Mouse (Mus musculus) neural tube, embryonic 15.5 days (tissue): ENCODE measurements around the gene Slc22a2. TPM values are rescaled to one million over a fixed set of nuclear protein-coding genes. Genes with fewer than 3 reads are reported as not detected.
"Not testable (repeated sequence)": the region's sequence is repeated elsewhere in the genome, so short reads cannot be mapped to it uniquely, and the experiment has no call there.

Source experiments
- ATAC-seq: fragments of 200-750 bp; cut with Nextera tagmentation; 2 replicates; pipeline ENCODE4 v1.8.0; 2017; ENCODE audit warnings: mild to moderate bottlenecking, moderate TSS enrichment, moderate library complexity; ENCODE audit not compliant: low FRiP score
- H3K27ac ChIP-seq: fragments of 300-500 bp; sonication (generic); replicated peaks from 2 replicates; pipeline ENCODE4 v1.5.1; 2015; ENCODE audit warnings: mild to moderate bottlenecking, inconsistent platforms
- H3K27me3 ChIP-seq: fragments of 300-500 bp; sonication (generic); replicated peaks from 2 replicates; pipeline ENCODE4 v1.6.1; 2015; ENCODE audit warnings: inconsistent platforms
- H3K36me3 ChIP-seq: fragments of 300-500 bp; sonication (generic); 2 replicates; pipeline ENCODE4 v1.6.1; 2015; ENCODE audit warnings: inconsistent platforms
- H3K4me1 ChIP-seq: fragments of 300-500 bp; sonication (generic); 2 replicates; pipeline ENCODE4 v1.6.1; 2015; ENCODE audit warnings: inconsistent platforms
- H3K4me2 ChIP-seq: fragments of 300-500 bp; sonication (generic); 2 replicates; pipeline ENCODE4 v1.6.1; 2015; ENCODE audit warnings: inconsistent platforms, mild to moderate bottlenecking, moderate library complexity
- H3K4me3 ChIP-seq: fragments of 300-500 bp; sonication (generic); replicated peaks from 2 replicates; pipeline ENCODE4 v1.5.1; 2015; ENCODE audit warnings: mild to moderate bottlenecking, inconsistent platforms
- H3K9ac ChIP-seq: fragments of 300-500 bp; sonication (generic); replicated peaks from 2 replicates; pipeline ENCODE4 v1.6.1; 2015; ENCODE audit warnings: mild to moderate bottlenecking, inconsistent platforms
- H3K9me3 ChIP-seq: fragments of 300-500 bp; sonication (generic); replicated peaks from 2 replicates; pipeline ENCODE4 v1.6.1; 2016; ENCODE audit warnings: inconsistent platforms
- WGBS: fragments of 180-500 bp; shearing (Covaris S2); methylation state at CpG from one replicate; pipeline ENCODE4 v1.1.7; 2015; ENCODE audit warnings: mixed read lengths; 5-methylcytosine and 5-hydroxymethylcytosine counted together
- polyA plus RNA-seq: library from polyadenylated mRNA; unstranded; fragments of >200 nt; fragmentation: Nextera tagmentation; extraction: Ambion mirVana; gene quantifications from 2 replicates; pipeline ENCODE4 v1.2.1, GENCODE M21; 2015

Slc22a2 gene
- 0.23 and 0.24 TPM in 2 replicates for polyA plus RNA-seq

GRCm38 (mm10) chr17:12583991-12584390 is at the start of gene Slc22a2:
Gene Slc22a2, plus strand, starts transcription at chr17:12584132.
- Histone ChIP-seq H3K36me3 (no peaks in the 10 kb centered on the region), H3K4me1 (peaks cover 4% of the 10 kb centered on the region), H3K4me2 (no peak within 1 kb of the TSS), H3K4me3 (no peak within 1 kb of the TSS), H3K27ac (no peak within 1 kb of the TSS), H3K27me3 (no peaks in the 10 kb centered on the region), H3K9me3 (no peaks in the 10 kb centered on the region), H3K9ac (no peak within 1 kb of the TSS)
- 80% methylated on average over 10 of the region's 10 CpGs for WGBS
- ATAC-seq, result no peak

DNA sequence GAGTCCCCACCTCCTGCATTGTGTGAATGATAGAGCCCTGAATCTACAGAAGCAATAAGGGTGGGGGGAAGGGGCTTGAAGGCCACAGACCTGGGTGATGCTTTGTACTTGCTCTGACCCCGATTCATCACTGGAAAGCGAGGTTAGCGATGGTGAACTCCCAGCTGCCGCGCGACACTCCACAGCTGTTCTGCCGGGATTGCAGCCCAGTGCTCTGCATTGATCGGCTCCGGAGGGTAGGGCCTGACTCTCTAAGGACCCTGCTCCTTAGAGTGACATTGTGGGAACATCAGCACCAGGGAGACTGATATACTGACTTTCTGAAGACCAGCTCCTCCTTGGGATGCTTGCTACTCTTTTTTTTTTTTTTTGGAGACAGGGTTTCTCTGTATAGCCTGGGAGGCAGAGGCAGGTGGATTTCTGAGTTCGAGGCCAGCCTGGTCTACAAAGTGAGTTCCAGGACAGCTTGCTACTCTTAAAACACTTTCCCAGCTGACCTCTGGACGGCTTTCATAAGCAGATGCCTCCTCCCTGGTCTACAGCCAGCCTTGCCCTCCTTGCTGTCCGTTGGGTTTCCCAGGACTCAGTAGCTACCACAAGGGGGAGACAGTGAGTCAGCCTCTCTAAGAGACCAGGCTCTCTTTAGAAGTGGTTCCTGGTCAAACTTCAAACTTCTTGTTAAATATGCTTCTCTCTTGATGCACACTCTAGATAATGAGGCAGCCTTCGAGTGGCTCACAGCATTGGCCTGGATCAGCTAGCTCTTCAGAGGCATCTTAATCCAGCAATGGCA is 49.4 kb upstream of the Slc22a2 start:
- Histone ChIP-seq H3K27ac (no peak overlapping the region), H3K9ac (no peak overlapping the region), H3K27me3 (no peaks in the 10 kb centered on the region), H3K9me3 (no peaks in the 10 kb centered on the region), H3K36me3 (no peaks in the 10 kb centered on the region), H3K4me3 (no peak overlapping the region), H3K4me2 (no peak overlapping the region), H3K4me1 (no peaks in the 10 kb centered on the region)
- WGBS, result 66% methylated on average over 13 of the region's 13 CpGs
- ATAC-seq, result no peak

DNA sequence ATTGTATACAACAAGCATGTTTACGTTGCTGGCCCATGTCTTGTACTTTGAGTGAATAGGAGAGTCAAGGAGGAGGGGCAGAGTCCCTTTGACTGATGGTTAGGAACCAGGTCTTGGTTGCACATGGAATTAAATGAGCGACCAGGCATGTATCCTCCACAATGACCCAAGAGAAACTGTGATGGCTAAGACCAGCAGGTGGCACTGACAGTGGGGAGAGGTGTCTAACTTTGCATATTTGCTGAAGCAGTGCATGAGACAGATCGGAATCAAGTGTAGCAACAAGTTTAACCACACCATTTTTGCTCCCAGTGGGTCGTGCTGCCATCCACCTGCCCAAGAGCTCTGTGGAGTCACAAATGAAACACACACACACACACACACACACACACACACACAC is 21.7 kb upstream of the Slc22a2 start:
- ATAC-seq, result no peak
- Histone ChIP-seq H3K9me3 (no peaks in the 10 kb centered on the region), H3K4me1 (no peaks in the 10 kb centered on the region), H3K36me3 (no peaks in the 10 kb centered on the region), H3K27ac (no peak overlapping the region), H3K9ac (no peak overlapping the region), H3K4me3 (no peak overlapping the region), H3K27me3 (no peaks in the 10 kb centered on the region), H3K4me2 (no peak overlapping the region)
- 87% methylated on average over 4 of the region's 4 CpGs for WGBS

- ATAC-seq, H3K4me2 ChIP-seq, H3K9me3 ChIP-seq, H3K27me3 ChIP-seq, H3K4me1 ChIP-seq, H3K4me3 ChIP-seq, H3K36me3 ChIP-seq, H3K27ac ChIP-seq, H3K9ac ChIP-seq: not testable (repeated sequence)
- 88% methylated on average over 6 of the region's 6 CpGs for WGBS
Observed at GRCm38 (mm10) chr17:12564481-12565000, 19.4 kb upstream of the Slc22a2 start.

DNA sequence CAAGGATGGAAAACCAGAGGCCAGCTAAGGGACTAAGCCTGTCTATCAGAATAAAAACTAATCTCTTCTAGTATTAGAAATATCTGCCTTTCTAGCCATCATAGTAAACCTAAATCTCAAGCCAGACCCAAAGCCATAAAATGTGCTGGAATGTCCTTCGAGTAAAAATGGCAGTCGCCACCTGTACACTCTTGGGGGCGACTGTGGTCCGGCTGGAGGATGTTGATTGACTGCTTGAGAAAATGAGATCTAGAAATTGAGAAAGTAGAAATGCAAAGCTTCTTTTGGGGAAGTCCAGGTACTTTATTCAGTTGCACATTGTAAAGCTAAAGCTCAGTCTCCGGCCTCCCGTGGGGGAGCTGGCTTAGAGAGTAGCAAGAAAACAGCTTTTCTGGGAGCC is 18.5 kb upstream of the Slc22a2 start:
- Histone ChIP-seq H3K27me3 (no peaks in the 10 kb centered on the region), H3K4me2 (no peak overlapping the region), H3K36me3 (no peaks in the 10 kb centered on the region), H3K9ac (no peak overlapping the region), H3K27ac (no peak overlapping the region), H3K4me1 (no peaks in the 10 kb centered on the region), H3K9me3 (no peaks in the 10 kb centered on the region), H3K4me3 (no peak overlapping the region)
- WGBS, result 95% methylated on average over 6 of the region's 6 CpGs
- ATAC-seq, result no peak

DNA sequence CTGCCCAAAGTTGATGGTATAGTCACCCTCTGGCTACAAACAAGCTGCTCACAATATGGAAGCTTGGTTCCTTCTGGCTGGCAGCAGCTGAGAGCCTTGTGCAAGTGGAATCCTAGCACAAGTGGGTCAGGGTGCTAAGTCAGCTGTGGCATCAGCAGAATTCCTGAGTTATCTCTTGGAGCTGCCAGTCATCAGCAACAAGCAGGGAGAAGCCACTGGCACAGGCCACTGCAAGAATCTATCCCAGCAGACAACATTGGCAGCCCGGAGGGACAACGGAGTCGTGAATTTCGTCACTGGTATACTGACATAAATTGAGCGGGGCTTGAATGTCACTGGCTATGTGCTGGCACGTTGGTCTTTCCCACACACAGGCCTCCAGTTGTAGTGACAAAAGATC is 12.6 kb upstream of the Slc22a2 start:
- Histone ChIP-seq H3K9ac (no peak overlapping the region), H3K27me3 (no peaks in the 10 kb centered on the region), H3K4me3 (no peak overlapping the region), H3K9me3 (no peaks in the 10 kb centered on the region), H3K4me1 (no peaks in the 10 kb centered on the region), H3K27ac (no peak overlapping the region), H3K4me2 (no peak overlapping the region), H3K36me3 (no peaks in the 10 kb centered on the region)
- 79% methylated on average over 6 of the region's 6 CpGs for WGBS
- no peak for ATAC-seq

DNA sequence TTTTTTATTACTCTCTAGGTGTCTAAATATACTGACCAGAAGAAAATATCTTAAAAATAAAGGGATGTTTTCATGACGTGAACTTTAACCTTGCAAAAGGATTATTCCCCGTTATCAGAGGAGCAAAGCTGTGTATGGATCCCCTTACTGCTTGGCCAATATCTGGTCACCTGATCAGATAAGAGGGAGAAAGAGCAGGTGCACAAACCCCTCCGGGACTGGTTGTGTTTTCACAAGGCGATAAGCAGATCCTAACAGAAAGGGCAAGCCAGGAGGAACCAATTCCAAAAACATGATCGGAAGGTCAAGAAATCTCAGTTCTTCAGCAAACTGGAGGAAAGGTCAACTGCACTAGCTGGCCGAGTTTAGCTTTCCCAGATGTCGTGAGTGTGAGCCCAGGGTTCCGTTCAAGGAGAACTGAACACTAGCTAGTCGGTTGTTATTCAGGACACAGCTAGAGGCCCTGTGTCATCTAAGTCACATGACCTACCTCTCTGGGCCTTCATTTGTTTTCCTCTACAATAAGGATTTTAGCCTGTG is 11.9 kb upstream of the Slc22a2 start:
- Histone ChIP-seq H3K9ac (no peak overlapping the region), H3K9me3 (no peaks in the 10 kb centered on the region), H3K4me3 (no peak overlapping the region), H3K4me1 (no peaks in the 10 kb centered on the region), H3K36me3 (no peaks in the 10 kb centered on the region), H3K27ac (no peak overlapping the region), H3K4me2 (no peak overlapping the region), H3K27me3 (no peaks in the 10 kb centered on the region)
- WGBS, result 79% methylated on average over 9 of the region's 9 CpGs
- no peak for ATAC-seq

DNA sequence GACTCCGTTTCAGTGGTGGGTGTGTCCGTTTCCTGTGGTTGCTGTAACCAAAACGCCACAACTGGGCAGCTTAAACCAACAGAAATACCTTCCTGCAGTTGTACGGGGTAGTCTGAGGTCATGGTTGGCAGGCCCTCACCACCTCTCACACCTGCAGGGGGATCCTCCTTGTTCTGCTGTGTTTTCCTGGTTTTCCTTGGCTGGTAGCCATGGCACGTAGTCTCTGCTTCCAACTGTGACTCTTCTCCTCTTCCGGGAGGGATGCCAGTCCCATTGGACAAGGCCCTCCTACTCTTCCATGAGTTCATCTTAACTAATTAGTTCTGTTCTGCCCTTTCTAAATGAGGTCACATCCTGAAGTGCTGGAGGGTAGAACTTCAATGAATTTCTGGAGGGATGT is 8.5 kb upstream of the Slc22a2 start:
- Histone ChIP-seq H3K36me3 (no peaks in the 10 kb centered on the region), H3K9me3 (no peaks in the 10 kb centered on the region), H3K27ac (no peak overlapping the region), H3K4me1 (no peaks in the 10 kb centered on the region), H3K27me3 (no peaks in the 10 kb centered on the region), H3K4me2 (no peak overlapping the region), H3K9ac (no peak overlapping the region), H3K4me3 (no peak overlapping the region)
- no peak for ATAC-seq
- WGBS, result 81% methylated on average over 6 of the region's 6 CpGs

GRCm38 (mm10) chr17:12577096-12577495 is 6.8 kb upstream of the Slc22a2 start:
- Histone ChIP-seq H3K9ac (no peak overlapping the region), H3K36me3 (no peaks in the 10 kb centered on the region), H3K4me3 (no peak overlapping the region), H3K27ac (no peak overlapping the region), H3K4me1 (no peaks in the 10 kb centered on the region), H3K4me2 (no peak overlapping the region), H3K27me3 (no peaks in the 10 kb centered on the region), H3K9me3 (no peaks in the 10 kb centered on the region)
- no peak for ATAC-seq
- 93% methylated on average over 7 of the region's 7 CpGs for WGBS

- WGBS, result 78% methylated on average over 2 of the region's 2 CpGs
- Histone ChIP-seq H3K27me3 (no peaks in the 10 kb centered on the region), H3K4me2 (no peak overlapping the region), H3K9ac (no peak overlapping the region), H3K4me1 (peaks cover 5% of the 10 kb centered on the region), H3K4me3 (no peak overlapping the region), H3K36me3 (no peaks in the 10 kb centered on the region), H3K27ac (no peak overlapping the region), H3K9me3 (no peaks in the 10 kb centered on the region)
- ATAC-seq, result no peak
Observed at GRCm38 (mm10) chr17:12585366-12585765, 1.4 kb downstream of the Slc22a2 start.

- H3K27ac ChIP-seq, result no peak overlapping the region
- no peak overlapping the region for H3K4me3 ChIP-seq
- ATAC-seq, result no peak
- H3K4me2 ChIP-seq, result no peak overlapping the region
- peaks cover 5% of the 10 kb centered on the region for H3K4me1 ChIP-seq
- no peaks in the 10 kb centered on the region for H3K9me3 ChIP-seq
- no peaks in the 10 kb centered on the region for H3K36me3 ChIP-seq
- WGBS, result 77% methylated on average over 11 of the region's 11 CpGs
- H3K9ac ChIP-seq, result no peak overlapping the region
- no peaks in the 10 kb centered on the region for H3K27me3 ChIP-seq
Observed at GRCm38 (mm10) chr17:12586966-12587365, 3.0 kb downstream of the Slc22a2 start.

DNA sequence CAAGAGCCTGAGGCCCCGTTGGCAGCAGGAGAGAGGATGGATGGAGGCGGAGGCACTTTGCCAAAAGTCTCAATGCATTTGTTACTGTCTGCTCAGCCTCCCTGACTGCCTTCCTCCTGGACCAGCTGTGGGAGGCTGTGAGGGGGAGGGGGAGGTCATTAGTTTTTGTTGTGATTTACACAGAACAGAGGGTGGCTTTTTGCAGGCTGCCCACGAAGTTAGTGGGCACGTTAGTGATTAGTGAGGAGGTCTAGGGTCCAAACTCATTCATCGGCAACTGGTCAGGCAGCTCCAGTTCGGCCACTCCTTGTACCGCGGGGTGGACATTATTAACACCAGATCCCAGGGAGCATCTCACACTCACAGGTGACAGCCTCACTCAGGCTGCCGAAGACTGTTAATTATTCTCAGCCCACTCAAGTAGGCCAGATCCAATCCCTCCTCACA is 4.9 kb downstream of the Slc22a2 start:
- Histone ChIP-seq H3K27ac (no peak overlapping the region), H3K27me3 (no peaks in the 10 kb centered on the region)
- peak; percentile 50; the same call in 1 of the 2 replicates for ATAC-seq

More for the DNA sequence above, 4.9 kb downstream of the Slc22a2 start:
- Histone ChIP-seq H3K4me1 (peaks cover 5% of the 10 kb centered on the region), H3K9ac (no peak overlapping the region), H3K4me2 (no peak overlapping the region; the same call in 1 of the 2 replicates), H3K4me3 (no peak overlapping the region), H3K36me3 (no peaks in the 10 kb centered on the region), H3K9me3 (no peaks in the 10 kb centered on the region)
- 52% methylated on average over 9 of the region's 9 CpGs for WGBS
